Mouse (Mus musculus) heart, adult 8-10 months (tissue): ENCODE results near the gene Arhgef3. TPM values are rescaled to one million over a fixed set of nuclear protein-coding genes. Genes with fewer than 3 reads are reported as not detected.
A peak's percentile ranks its signal among the peaks of the same experiment; 100 is the strongest.
"Not testable (repeated sequence)": the region's sequence is repeated elsewhere in the genome, so short reads cannot be mapped to it uniquely, and the experiment has no call there.

Source experiments
- DNase-seq: peaks from one replicate; pipeline ENCODE4 v3.0.0; 2022; ENCODE audit warnings: low spot score
- total RNA-seq, 4 experiments: library from RNA; stranded (reverse); gene quantifications; 2 replicates each; pipeline ENCODE4 v1.2.4; 2022

The Arhgef3 gene
- total RNA-seq, 4 experiments from 2014 or later = 19.5 to 27.9 (median 23.9) TPM

DNA sequence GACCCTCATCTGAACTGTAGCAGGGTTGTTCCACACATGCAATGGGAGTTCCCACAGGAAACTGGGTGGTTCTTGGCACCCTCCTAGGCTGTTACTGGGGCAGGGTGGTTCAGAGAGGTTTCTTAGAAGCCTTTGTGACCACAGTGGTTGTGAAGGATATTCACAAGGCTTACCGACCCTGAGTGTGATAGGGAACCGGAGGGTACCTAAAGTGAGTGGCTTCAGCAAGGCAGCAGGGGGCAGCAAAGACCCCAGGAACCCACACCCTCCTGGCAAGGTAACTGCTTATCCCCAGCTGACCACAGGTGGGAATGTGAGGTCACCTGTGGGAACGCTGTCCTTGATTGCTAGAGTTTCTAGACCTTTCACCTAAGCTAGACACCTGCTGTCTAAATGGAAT lies 77.8 kb downstream of the Arhgef3 start:
- DNase-seq = no peak

DNA sequence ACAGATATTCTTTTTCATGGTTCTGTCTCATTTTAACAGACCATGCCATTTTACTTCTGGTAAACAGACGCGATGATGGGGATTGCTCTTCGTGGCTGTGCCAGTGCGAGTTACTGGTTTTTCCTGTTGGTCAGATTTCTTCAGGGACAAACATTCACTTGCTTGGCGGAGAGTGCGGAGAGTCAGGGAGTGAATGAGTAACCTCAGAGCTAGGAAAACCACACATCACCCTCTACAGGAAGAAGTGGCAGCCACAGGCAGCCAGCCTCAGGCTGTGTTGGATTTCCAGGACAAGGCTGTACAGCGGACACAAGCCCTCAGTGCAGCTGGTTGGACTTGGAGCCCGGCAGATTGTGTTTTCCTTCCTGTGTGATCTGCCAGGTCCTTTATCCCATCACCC lies 82.3 kb downstream of the Arhgef3 start:
- DNase-seq = no peak

DNA sequence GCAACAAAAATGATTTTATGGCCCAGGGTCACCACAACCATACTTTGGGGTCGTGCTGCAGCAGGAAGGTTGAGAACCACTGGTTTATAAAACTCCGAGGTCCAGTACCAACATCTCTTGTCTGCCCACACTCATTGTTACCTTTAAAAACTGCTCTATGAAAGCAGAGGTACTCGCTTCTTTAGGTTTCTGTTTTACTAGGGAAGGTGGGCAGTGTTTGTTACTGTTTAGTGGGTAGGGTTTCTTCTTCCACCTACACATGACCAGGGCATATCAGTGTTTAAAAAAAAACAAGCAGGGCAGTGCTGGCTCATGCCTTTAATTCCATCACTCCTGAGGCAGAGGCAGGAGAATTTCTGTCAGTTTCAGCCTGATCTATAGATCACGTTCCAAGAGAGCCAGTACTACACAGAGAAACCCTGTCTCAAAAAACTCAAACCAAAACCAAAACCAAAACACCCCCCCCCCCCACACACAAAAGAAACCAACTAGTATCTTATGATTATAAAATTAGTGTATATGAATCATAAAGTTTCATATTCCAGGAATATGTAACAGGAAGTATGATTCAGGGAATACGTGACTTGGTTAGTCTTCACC lies 83.9 kb downstream of the Arhgef3 start:
- no peak for DNase-seq

DNA sequence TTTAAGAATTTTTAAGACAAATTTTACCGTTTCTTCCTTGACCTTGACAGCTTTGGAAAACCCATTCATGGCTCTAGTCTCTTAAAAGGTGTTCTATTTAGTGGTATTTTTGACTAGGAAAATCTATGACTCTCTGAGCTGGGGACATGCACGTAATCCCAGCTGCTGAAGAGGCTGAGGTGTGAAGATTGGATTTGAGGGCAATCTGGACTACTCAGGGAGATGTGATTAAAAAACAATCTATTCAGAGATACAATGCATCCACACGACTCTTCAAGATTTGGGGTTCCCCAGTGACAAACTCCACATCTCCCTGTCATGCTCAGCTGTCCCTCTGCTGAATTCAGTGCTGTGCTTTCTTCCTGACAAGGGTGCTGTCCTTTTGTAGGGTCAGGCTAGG lies 84.4 kb downstream of the Arhgef3 start:
- DNase-seq = no peak

DNA sequence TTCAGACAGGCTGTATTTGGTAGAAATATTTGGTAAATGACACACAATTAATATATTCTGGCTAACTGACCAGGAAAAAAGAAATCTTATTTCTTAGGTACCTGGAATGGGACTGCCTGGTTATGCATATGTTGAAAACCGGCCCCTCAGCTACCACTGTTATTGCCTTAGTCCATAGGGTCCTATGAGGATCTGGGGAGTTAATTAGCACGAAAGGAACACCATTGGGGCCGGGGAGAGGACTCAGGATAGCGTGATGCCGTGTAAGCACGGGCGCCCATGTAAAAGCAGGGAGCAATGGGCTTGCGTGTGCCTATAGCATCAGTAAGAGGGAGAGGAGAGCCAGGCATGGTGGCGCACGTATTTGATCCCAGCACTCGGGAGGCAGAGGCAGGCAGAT lies 85.2 kb downstream of the Arhgef3 start:
- no peak for DNase-seq

DNA sequence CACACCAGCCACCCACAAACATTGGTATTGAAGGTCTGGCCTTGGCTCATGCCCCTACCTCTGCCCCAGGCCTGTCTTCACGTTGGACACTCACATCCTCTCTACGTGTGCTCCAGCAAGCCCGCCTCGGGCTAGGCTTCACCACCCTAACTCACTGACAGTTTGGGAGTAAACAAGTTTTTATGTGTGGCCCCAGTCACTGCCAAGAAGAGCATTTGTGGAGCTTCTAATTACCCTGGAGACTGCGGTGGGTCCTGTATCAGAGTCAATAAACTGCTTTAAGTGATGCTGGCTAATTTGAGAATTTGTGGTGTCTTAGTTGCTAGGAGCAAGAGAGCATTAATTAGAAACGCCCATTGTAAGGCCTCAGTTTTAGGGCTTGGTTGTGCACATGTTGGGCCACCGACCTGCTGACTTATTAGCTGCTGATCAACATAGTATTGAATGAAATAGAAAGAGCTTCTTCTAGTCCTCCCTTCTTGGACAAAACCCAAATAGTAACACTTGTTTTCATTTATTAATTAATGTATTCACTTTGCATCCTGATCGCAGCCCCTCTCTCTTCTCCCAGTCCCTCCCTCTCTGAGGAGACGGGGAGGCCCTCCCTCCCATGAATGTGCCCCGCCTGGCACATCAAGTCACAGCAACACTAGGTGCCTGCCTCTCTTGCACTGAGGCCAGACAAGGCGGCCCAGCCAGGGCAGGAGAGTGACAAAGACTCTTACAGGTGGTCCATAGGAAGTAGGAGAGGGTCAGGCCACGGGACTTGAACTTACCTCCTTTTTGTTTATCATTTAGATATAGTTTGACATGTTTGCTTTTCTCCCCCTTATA lies 86.3 kb downstream of the Arhgef3 start:
- no peak for DNase-seq

DNA sequence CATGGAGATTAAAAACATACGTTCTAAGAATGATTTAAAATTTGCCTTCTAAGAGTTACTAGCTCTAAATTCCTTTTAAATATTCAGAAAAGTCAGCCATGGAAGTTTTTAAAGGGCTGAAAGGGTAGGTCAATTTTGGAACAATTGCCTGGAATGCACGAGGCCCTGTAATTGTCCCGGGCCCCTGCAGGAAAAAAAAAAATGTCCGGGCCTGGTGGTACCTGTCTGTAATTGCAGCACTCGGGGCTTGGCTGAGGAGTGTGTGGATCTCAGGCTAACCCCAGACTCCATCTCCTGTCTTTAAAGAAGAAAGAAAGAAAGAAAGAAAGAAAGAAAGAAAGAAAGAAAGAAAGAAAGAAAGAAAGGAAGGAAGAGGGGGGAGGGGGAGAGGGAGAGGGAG lies 87.1 kb downstream of the Arhgef3 start:
- DNase-seq = no peak

DNA sequence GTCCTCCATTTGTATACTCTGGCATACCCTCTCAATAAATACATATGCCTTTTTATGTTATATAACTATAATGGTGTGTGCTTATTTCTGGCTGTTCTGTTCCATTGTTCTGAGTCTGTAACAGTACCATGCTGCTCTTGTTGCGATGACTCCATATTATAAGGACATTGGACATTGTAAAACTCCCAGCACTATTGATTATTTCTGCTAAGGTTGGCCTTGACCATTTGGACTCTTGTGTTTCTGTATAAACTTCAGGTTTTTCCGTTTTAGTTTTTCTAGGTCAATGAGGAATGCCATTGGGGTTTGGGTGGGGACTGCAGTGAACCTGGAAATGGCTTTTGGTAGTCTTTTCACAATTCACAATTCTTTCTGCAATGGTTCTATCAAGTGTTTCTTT lies 90.0 kb downstream of the Arhgef3 start:
- no peak for DNase-seq

DNA sequence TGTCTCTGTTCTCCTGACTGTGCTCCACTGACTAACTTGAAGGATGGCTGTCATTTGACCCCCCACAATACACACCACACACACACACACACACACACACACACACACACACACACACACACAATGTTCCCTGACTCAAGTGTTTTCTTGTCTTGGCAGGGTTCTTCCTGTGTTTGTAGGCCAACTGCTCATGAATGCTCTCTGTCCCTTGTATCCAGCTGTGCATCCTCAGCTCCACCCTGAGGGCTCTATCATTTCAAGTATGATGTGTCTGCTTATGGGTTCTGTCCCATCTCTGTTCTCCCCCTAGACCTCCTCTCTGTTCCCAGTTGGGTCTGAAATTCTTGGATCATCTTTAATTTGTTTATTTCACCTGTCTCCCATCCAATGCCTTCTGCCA lies 91.7 kb downstream of the Arhgef3 start:
- DNase-seq = no peak

DNA sequence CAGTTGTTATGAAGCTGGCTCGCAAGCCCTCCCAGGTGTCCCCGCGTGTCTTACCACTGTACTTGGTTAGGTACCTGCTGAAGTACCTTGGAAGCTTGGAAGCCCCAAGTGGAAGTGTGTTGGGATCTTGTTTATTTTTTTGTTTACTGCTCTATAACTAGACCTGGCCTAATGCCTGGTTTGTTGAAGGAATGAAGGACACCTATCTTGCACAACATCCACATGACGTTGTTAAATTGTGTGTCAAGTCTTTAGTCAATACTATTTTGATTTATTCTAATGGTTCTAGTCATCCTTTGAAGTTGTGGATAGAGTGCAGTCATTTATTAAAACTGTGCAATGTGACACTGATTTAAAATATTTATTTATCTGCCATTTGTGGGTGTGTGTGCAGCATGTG lies 94.8 kb downstream of the Arhgef3 start:
- no peak for DNase-seq

DNA sequence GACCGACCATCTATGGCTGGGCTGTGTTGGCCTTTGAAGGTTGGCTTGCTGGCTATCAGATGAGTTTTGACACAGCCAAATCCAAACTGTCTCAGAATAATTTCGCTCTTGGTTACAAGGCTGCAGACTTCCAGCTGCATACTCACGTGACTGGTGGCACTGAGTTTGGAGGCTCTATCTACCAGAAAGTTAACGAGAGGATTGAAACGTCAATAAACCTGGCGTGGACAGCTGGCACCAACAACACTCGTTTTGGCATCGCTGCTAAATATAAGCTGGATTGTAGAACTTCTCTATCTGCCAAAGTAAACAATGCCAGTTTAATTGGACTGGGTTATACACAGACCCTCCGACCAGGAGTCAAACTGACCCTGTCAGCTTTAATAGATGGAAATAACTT lies 96.1 kb downstream of the Arhgef3 start:
- DNase-seq = not testable (repeated sequence)

DNA sequence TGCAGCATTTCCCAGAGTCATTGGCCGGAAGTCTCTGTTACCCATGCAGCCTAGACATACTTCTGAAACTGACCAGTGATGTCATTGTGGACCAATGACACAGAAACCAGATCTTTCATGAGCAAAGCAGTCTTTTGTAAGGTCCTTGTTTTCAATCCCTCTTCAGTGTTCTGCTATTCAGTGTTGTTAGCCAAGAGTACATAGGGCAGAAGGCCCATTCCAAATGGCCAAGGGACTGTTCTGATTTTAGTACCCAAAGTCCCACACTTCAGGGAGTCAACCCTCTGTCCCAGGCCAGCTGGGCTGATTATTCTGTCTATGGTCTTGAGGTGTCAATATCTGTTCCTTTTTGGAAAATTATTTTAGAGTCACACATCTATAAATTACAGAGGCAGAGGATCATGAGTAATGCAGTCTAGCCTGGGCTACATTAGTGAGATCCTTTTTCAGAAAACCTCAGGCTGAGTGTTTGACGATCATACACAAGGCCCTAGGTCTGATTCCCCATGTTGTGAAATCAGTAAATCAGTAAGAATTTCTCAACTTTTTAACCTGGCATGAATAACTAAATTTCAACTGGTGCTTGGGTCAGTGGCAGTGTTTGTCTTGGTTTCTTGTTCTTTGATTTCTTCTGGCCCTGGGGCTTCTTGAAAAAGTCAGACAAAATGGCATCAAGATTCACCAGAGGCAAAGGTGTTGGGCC lies 97.2 kb downstream of the Arhgef3 start:
- no peak for DNase-seq

DNA sequence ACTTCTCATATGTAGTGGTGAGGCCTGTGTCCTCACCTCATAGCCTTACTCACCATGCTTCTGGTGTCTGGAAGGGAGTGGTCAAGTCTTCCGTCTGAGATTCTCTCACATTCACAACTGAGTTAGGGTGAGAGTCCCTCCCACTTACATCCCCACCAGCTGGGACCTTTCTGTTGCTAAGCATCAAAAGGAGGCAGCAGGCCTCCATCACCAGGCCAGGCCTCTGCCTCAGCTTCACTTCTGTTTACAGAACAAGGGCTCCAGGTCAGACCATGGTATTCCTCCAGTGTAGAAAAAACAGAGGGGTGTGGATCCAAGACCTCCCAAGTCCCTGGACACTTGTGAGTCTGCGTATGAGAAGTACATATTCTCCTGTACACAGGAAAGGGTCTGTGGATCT lies 99.5 kb downstream of the Arhgef3 start:
- no peak for DNase-seq

DNA sequence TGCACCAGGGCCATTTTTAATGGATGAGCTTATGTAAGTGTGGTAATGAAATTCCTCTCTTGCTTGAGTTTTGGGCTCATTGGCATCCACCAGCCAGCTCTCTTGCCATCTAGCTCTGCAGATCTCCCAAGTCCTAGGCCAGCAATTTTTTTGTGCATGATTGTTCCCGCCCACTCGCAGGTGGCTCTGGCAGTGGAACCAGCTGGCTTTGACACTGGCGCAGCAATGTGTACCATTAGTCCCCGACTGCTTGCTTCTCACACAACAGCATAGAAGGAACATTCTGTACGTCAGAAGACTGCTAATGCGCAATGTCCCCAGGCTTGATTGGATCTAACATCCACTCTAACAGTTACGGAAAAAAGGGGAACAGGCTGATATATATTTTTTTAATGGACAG lies 105.0 kb downstream of the Arhgef3 start:
- no peak for DNase-seq

DNA sequence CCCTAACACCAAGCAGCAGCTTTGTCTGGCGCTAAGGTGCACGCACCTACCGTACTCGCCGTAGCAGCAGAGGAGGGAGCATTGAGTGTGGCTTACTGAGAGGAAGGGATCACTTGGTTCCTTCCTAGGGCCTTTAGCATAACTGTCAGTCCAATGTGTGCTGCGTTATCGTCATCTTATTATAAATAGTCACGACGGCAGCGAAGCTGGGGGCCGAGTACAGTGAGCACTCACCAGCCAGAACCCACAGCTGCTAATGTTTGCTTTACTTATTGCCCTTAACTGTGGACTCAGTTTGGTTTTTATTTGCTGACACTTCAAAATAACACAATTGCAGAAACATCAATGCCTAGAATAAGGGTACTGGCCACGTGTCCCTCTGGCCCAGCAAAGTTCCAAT lies 105.6 kb downstream of the Arhgef3 start:
- no peak for DNase-seq

DNA sequence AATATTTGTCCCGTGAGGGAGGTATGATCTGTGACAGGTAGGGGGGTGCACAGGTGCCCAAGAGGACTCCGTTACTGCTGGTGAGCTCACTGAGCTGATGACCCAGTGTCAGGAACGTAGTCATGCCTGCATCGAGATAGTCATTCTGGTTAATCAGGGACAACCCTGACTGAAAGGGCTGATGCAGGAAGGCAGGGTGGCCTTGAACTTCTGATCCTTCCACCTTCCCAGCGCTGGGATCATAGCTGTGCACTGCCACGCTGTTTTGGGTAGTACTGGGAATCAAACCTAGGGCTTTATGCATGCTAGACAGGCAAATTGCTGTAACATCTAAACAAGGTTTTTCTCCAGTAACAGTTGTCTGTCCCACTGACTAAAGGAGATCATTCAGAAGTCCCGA lies 109.9 kb downstream of the Arhgef3 start:
- no peak for DNase-seq

DNA sequence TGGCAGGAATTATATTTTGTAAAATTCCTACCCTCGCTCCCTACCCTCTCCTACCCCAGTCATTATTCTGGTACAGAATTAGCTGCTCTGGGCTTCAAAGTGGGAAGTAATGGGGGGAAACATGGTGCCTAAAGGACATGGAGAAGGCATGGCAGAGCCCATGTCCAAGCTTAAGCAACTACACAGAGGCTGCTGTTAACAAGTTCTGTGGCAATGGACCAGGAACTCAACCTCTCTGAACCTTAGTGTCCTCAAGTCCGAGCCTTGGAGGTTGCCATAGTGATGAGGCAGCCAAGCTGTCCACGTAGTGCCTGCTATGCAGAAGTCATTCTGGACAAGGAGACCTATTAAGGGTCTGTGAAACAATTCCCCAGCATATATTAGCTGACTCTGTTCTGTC lies 111.6 kb downstream of the Arhgef3 start:
- DNase-seq = no peak

DNA sequence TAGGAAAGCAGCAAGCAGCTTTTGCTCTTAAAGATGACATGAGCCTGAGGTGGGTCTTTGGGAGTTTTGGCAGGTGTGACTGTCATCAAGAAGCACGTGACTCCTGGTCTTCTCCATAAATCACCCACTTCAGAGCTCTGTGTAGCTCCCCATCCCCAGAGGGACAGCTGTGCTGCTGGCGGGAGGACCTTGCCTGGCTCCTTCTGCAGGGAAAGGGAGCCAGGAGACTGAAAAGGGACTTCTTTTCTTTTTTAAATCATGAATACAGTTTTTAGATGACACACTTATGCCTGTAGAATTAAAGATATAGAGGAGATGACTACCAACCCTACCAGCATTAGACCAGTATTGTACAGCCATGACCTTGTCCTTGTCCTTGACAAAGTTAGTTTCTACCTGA lies 113.6 kb downstream of the Arhgef3 start:
- DNase-seq = no peak

DNA sequence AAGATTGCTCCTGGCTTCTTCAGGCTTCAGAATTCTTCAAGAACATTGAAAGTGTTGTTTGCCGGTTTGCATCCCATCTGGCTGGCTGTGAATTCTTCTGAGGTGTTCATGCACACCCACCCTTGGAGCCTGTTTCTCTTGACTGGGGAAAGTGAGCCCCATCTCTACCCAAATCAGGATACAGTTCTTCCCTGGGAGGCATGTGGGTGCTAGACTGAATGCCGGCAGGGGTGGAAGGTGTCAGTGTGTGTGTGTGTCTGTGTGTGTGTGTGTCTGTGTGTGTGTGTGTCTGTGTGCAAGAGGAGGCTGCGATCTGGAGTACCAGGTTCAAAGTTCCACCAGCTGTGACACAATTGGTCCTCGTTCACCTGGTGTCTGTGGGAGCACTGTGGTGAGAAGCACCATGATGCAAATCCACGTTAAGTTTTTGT lies 114.3 kb downstream of the Arhgef3 start:
- no peak for DNase-seq

DNA sequence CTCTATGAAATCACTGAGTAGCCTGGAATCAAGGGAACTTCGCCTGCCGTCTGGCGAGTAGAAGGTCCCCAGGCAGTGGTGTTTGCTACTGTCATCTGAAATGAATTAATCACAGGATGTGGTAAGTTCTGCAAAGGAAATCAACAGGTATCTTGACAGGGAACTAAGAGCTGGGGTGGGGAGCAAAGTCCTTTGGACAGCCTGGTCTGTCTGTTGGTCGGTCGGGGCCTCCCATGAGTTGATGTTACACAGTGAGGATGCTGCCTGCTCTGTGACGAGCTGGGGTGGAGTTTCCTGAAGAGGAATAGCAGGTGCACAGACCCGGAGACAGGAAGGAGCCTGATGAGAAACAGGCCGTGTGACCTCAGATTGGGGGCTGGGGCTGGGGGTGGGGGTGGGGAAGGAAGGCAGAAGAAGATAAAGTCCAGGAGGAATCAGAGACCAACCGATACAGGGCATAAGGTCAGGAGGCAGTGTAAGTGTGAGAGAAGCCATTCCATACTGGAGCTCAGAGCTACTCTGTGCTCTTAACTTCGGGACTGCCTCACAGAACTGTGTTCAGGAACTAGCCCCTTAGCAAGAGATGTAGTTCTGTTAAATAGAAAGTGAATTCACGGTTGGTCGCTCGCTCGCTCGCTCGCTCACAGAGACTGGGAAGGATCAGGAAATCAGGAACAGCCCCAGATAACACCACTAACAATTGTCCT lies 114.9 kb downstream of the Arhgef3 start:
- DNase-seq = peak; percentile 61

DNA sequence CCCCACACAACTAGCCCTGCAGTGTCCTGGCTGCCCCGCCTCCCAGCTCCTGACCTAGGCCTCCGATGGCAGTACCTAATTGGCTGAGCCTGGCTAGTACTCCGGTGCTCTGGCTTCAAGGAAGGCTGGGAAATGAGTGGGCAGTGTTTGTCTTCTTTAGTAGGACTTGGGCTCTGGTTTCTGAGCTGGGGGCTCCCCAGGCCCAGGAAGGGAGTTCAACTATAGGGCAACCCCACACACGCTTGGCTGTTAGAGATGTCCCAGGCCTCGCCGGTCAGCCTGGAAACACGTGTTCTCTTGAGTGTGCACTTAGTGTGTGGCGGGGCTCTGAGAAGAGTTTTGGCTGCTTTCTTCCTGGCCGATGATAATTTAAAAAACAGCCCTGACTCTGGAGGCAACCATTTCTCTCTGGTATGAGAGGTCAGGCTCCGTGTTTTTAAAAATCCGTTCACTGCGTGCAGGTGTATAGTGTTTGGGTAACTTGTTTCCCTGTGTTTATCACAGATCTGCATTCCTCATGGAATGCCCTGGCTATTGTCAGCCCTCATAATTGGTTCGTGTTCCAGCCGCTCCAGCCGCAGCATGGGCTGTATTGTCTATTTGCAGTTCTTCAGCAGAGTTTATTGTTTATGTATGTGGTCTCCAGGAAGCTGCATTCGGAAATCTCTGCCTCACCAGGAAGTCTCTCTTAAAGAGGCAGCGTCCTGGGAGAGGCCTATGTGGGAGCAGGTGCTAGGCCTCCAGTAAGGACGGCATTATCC lies 115.7 kb downstream of the Arhgef3 start:
- DNase-seq = peak; percentile 88
